Mouse (Mus musculus) cortical plate, adult 2 months (tissue): Measurements from ENCODE around the gene Crybb1. TPM values are rescaled to one million over a fixed set of nuclear protein-coding genes. Genes with fewer than 3 reads are reported as not detected.

Experiments used
- H3K27ac ChIP-seq: fragments of 200-500 bp; 2 replicates; pipeline ENCODE4 v1.5.1; 2012; ENCODE audit warnings: low read length, control low read depth, inconsistent platforms; ENCODE audit not compliant: insufficient read depth
- H3K4me1 ChIP-seq: fragments of 200-500 bp; 2 replicates; pipeline ENCODE4 v1.6.1; 2011; ENCODE audit warnings: low read length; ENCODE audit not compliant: control insufficient read depth, insufficient read depth
- H3K4me3 ChIP-seq: fragments of 200-500 bp; 2 replicates; pipeline ENCODE4 v1.5.1; 2011; ENCODE audit warnings: mild to moderate bottlenecking, low read length, control low read depth; ENCODE audit not compliant: insufficient read depth
- CTCF ChIP-seq: fragments of 200-500 bp; IDR thresholded peaks from 2 replicates; pipeline ENCODE4 v1.5.1; 2011; ENCODE audit warnings: mild to moderate bottlenecking, control low read depth, low read length; ENCODE audit not compliant: insufficient read depth; ENCODE audit errors: extremely low read depth
- POLR2A ChIP-seq: fragments of 200-500 bp; IDR thresholded peaks from 2 replicates; pipeline ENCODE4 v1.6.1; 2011; ENCODE audit warnings: mild to moderate bottlenecking, low read length, control low read depth; ENCODE audit not compliant: insufficient read depth; ENCODE audit errors: extremely low read depth
- polyA plus RNA-seq: library from polyadenylated mRNA; depleted of rRNA; stranded (reverse); fragments of >200 nt; gene quantifications from 2 replicates; pipeline ENCODE4 v1.2.3, GENCODE M21; 2012

Gene Crybb1
- polyA plus RNA-seq, 1 experiment = 7.5 TPM

DNA sequence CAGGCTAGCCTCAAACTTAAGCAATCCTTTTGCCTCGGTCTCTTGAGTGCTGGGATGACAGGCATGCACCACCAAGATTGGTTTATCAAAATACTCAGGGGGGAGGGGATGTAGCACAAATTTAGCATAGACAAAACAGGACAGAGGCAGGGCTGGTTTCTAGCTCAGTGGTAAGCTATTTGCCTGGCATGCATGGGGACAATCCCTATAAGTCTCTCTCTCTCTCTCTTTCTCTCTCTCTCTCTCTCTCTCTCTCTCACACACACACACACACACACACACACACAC is 11.4 kb upstream of the Crybb1 start:
- TF ChIP-seq POLR2A (no peak), CTCF (no peak)
- no peak overlapping the region for H3K4me3 ChIP-seq
- no peaks in the 10 kb centered on the region for H3K4me1 ChIP-seq
- no peak overlapping the region for H3K27ac ChIP-seq

DNA sequence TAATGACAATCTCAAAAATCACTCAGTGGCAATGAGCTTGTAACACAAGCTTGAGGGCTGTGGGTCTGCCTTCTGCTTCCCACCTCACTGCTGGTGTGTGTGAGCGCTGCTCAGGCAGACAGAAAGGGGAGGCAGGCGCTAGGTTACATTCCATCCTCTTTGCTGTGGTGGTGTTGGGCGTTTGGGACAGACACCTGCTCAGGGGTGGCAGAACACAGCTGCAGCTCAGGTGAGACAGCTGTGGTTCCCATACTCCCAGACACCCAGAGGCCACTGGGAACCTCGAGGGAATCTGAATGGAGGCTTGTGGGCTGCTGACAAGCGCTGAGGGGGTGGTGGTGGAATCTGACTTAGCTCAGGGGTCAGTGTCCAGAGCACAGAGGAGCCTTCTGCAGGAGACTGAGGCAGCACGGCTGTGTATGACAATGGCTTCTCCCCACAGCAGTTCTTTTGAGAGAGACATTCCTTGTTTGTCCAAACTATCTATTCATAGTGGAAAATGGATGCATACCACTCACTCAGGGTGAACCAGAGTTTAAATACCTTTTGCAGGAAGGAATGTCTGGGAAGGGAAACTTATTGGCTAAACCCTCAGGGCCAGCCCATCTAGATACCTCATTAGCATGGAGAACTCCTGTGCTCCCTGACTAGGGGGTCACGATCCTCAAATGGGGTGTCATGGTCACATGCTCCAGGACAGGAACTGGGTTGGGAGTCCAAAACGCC is 10.6 kb upstream of the Crybb1 start:
- Histone ChIP-seq H3K4me3 (no peak overlapping the region), H3K4me1 (no peaks in the 10 kb centered on the region), H3K27ac (no peak overlapping the region)
- no peak for TF ChIP-seq POLR2A
- no peak for TF ChIP-seq CTCF

DNA sequence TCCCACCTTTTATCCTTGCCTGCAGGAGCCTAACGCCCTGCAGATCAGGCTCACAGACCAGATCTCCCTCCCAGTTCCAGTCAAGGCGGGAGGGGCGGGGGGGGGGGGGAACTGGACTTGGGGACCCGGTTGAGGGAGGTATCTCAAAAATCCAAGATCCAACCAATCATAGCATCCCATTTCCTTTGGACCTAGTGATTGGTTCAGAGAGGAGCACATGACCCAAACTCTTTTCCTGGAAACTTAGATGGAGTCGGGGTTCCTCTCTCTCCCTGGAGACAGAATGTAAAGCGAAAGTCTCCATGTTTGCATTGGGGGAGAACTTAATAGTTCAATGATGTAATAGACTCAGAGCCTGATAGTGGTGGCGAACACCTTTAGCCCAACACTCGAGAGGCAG is 8.2 kb upstream of the Crybb1 start:
- no peak for TF ChIP-seq CTCF
- TF ChIP-seq POLR2A = no peak
- Histone ChIP-seq H3K4me3 (no peak overlapping the region), H3K27ac (no peak overlapping the region), H3K4me1 (no peaks in the 10 kb centered on the region)

DNA sequence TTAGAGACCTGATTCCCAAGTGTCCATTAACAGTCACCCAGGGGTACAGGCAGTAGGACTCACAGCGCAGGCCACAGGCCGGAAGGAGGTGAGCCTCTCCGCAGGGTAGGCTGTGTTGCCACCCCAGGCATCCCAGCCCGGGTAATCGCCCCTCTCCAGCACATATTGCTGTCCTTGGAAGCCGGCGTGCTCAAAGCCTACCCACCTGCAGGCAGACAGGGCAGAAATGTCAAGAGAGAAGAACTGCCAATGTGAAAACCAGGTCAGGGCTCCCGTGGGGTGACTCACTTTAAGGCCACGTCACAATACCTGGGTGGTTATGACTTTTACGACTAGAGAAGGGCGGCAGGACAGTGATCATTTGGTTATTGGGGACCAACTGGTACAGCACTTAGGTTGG is 6.5 kb upstream of the Crybb1 start:
- TF ChIP-seq POLR2A = no peak
- no peak for TF ChIP-seq CTCF
- Histone ChIP-seq H3K4me3 (no peak overlapping the region), H3K4me1 (no peaks in the 10 kb centered on the region; the same call in 1 of the 2 replicates)

DNA sequence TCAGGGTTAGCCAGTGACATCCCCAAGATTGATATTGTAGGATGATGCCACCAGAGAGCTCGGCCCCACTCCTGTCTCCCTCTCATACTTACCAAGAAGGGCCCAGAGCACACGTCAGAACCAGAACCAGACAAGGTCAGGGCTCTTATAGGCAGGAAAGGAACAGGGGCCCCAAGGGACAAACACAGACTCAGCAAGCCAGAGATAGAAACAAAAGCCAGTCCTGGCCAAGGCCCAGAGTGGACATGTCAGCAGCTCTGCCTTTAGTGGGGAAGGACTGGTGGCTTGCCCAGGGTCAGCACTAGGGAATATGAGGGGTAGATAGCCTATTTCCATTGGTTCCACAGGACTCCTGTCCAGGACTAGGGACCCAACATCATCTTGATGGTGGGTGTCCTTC is 3.2 kb upstream of the Crybb1 start, which contains the start of gene Cryba4:
Gene Cryba4, minus strand, starts transcription at position 119 of the 400 bp plus-strand sequence.
- Histone ChIP-seq H3K27ac (no peak within 1 kb of the TSS), H3K4me3 (no peak within 1 kb of the TSS), H3K4me1 (peaks cover 2% of the 10 kb centered on the region; the same call in 1 of the 2 replicates)
- TF ChIP-seq POLR2A (no peak), CTCF (no peak)

More for the DNA sequence above, 6.5 kb upstream of the Crybb1 start:
- H3K27ac ChIP-seq = no peak overlapping the region

DNA sequence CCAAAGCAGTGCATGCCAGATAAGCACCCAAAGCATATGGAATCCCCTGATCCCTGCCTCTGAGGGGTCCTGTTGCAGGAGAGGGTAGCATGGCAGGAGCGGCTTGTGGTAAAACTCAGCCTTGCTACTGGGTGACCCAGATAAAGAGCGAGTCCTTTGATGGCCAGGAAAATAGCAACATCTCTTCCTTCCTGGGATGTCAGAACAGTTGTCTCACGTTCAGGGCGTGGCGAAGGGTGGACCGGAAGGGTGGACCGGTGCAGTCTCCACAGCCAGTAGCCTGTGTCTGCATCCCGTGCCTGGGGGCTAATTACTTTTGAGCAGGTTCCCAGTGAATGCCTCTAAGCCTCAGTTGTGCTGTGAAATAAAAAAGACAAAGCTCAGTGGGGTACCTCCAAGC is 2.4 kb upstream of the Crybb1 start:
- Histone ChIP-seq H3K4me3 (no peak overlapping the region), H3K4me1 (peaks cover 2% of the 10 kb centered on the region; the same call in 1 of the 2 replicates), H3K27ac (no peak overlapping the region)
- TF ChIP-seq CTCF (no peak), POLR2A (no peak)

GRCm38 (mm10) chr5:112254282-112254806 is 1.3 kb upstream of the Crybb1 start:
- H3K4me3 ChIP-seq = no peak overlapping the region
- TF ChIP-seq POLR2A (no peak), CTCF (no peak)
- peak overlapping the region; percentile 90 for H3K27ac ChIP-seq
- H3K4me1 ChIP-seq = peaks cover 2% of the 10 kb centered on the region; the same call in 1 of the 2 replicates

DNA sequence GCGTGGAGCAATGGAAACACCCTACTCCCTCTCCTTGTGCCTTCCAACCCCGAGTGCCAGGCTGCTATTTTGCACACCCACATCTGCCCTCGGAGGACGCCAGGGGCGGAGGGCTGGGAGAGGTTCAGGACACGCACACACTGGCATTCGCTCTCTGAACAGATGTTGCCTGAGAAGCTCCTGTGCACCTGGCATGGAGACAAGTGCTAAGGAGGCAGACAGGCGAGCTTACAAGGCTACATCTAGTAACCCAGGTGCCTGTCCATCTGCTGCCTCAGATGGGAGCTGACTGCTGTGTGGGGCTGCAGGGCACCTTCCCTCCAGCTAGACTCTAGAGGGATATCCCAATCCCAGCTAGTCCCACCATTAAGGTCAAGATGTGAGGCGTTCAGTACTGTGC is 842 bp downstream of the Crybb1 start:
- Histone ChIP-seq H3K27ac (0 out of 2 replicates have a peak overlapping the region, but pooled peaks have one; percentile 12), H3K4me3 (no peak overlapping the region), H3K4me1 (peaks cover 2% of the 10 kb centered on the region; the same call in 1 of the 2 replicates)
- TF ChIP-seq POLR2A (no peak), CTCF (no peak)

DNA sequence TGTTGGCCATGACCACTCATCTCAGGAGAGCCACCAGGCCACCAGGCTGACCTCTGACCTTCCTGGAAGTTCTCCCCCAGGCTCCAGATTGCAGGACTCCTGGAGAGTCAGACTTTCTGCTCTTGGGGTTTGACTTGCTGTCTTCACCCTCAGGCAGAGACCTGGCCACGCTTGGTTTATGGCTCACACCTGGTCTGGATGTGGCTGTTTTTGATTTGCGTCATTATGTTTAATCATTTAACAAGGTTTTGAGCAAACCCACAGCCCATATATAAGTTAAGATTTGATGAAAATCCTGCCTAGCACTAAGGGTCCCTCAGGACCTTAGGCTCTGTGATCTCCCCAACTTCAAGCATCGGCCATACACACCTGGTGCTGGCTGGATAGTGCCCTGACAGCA is 2.3 kb downstream of the Crybb1 start:
- Histone ChIP-seq H3K4me3 (no peak overlapping the region), H3K27ac (no peak overlapping the region), H3K4me1 (peaks cover 2% of the 10 kb centered on the region; the same call in 1 of the 2 replicates)
- TF ChIP-seq CTCF (no peak), POLR2A (no peak)
